Mouse (Mus musculus) neural tube, embryonic 14.5 days (tissue): ENCODE data around the gene Mta3. TPM values are rescaled to one million over a fixed set of nuclear protein-coding genes. Genes with fewer than 3 reads are reported as not detected.
A peak's percentile ranks its signal among the peaks of the same experiment; 100 is the strongest.

Source experiments
- ATAC-seq: fragments of 200-750 bp; cut with Nextera tagmentation; 2 replicates; pipeline ENCODE4 v1.8.0; 2017; ENCODE audit warnings: low read depth, mild to moderate bottlenecking, moderate TSS enrichment, moderate library complexity
- H3K27ac ChIP-seq: fragments of 300-500 bp; sonication (generic); 2 replicates; pipeline ENCODE4 v1.5.1; 2014; ENCODE audit warnings: low read depth, mild to moderate bottlenecking, control low read depth, low read length, moderate library complexity, mixed read lengths
- H3K27me3 ChIP-seq: fragments of 300-500 bp; sonication (generic); 2 replicates; pipeline ENCODE4 v1.6.1; 2014; ENCODE audit warnings: low read length; ENCODE audit not compliant: control insufficient read depth, insufficient read depth
- H3K36me3 ChIP-seq: fragments of 300-500 bp; sonication (generic); 2 replicates; pipeline ENCODE4 v1.6.1; 2014; ENCODE audit warnings: low read length, mixed read lengths; ENCODE audit not compliant: control insufficient read depth, insufficient read depth
- H3K4me1 ChIP-seq: fragments of 300-500 bp; sonication (generic); 2 replicates; pipeline ENCODE4 v1.6.1; 2014; ENCODE audit warnings: low read length; ENCODE audit not compliant: control insufficient read depth, insufficient read depth
- H3K4me2 ChIP-seq: fragments of 300-500 bp; sonication (generic); 2 replicates; pipeline ENCODE4 v1.6.1; 2014; ENCODE audit warnings: mild to moderate bottlenecking, low read depth, low read length, control low read depth
- H3K4me3 ChIP-seq: fragments of 300-500 bp; sonication (generic); 2 replicates; pipeline ENCODE4 v1.5.1; 2014; ENCODE audit warnings: low read depth, low read length, control low read depth, mixed read lengths
- H3K9ac ChIP-seq: fragments of 300-500 bp; sonication (generic); replicated peaks from 2 replicates; pipeline ENCODE4 v1.6.1; 2014; ENCODE audit warnings: low read depth, mild to moderate bottlenecking, control low read depth, low read length, mixed read lengths
- H3K9me3 ChIP-seq: fragments of 300-500 bp; sonication (generic); 2 replicates; pipeline ENCODE4 v1.6.1; 2016; ENCODE audit warnings: low read length; ENCODE audit not compliant: control insufficient read depth
- WGBS: fragments of 180-500 bp; shearing (Covaris S2); extraction: QIAGEN DNeasy Blood & Tissue Kit; methylation state at CpG from one replicate; pipeline ENCODE4 v1.1.7; 2014; 5-methylcytosine and 5-hydroxymethylcytosine counted together
- polyA plus RNA-seq: library from polyadenylated mRNA; unstranded; fragments of >200 nt; fragmentation: Nextera tagmentation; extraction: Ambion mirVana; gene quantifications from 2 replicates; pipeline ENCODE4 v1.2.1, GENCODE M21; 2014

Gene Mta3
- polyA plus RNA-seq, 1 experiment from 2014 or later = 35.0 TPM

GRCm38 (mm10) chr17:83780228-83780627 lies 74.3 kb downstream of the Mta3 start:
- no peaks in the 10 kb centered on the region for H3K4me1 ChIP-seq
- no peaks in the 10 kb centered on the region for H3K27me3 ChIP-seq
- H3K27ac ChIP-seq = no peak overlapping the region
- no peaks in the 10 kb centered on the region for H3K36me3 ChIP-seq
- H3K9ac ChIP-seq = no peak overlapping the region
- WGBS = 84% methylated on average over 5 of the region's 5 CpGs
- H3K9me3 ChIP-seq = no peaks in the 10 kb centered on the region
- no peak overlapping the region for H3K4me2 ChIP-seq
- ATAC-seq = no peak
- H3K4me3 ChIP-seq = no peak overlapping the region

GRCm38 (mm10) chr17:83782740-83783139 lies 76.8 kb downstream of the Mta3 start:
- H3K27me3 ChIP-seq = no peaks in the 10 kb centered on the region

GRCm38 (mm10) chr17:83786418-83786817 lies 80.5 kb downstream of the Mta3 start:
- no peak for ATAC-seq
- Histone ChIP-seq H3K4me3 (no peak overlapping the region), H3K4me2 (no peak overlapping the region), H3K9me3 (no peaks in the 10 kb centered on the region), H3K27me3 (no peaks in the 10 kb centered on the region), H3K9ac (no peak overlapping the region), H3K4me1 (no peaks in the 10 kb centered on the region), H3K36me3 (no peaks in the 10 kb centered on the region), H3K27ac (no peak overlapping the region)
- WGBS = 96% methylated on average over 6 of the region's 6 CpGs

More at GRCm38 (mm10) chr17:83782740-83783139, 76.8 kb downstream of the Mta3 start:
- Histone ChIP-seq H3K4me1 (no peaks in the 10 kb centered on the region), H3K4me3 (no peak overlapping the region), H3K9me3 (no peaks in the 10 kb centered on the region), H3K27ac (no peak overlapping the region), H3K4me2 (no peak overlapping the region), H3K9ac (no peak overlapping the region), H3K36me3 (no peaks in the 10 kb centered on the region)
- ATAC-seq = no peak
- 42% methylated on average over 5 of the region's 5 CpGs for WGBS

GRCm38 (mm10) chr17:83790158-83790557 lies 84.2 kb downstream of the Mta3 start:
- no peaks in the 10 kb centered on the region for H3K36me3 ChIP-seq
- no peak overlapping the region for H3K9ac ChIP-seq
- H3K27me3 ChIP-seq = no peaks in the 10 kb centered on the region
- no peak overlapping the region for H3K27ac ChIP-seq
- H3K4me2 ChIP-seq = no peak overlapping the region
- H3K4me1 ChIP-seq = peaks cover 4% of the 10 kb centered on the region; the same call in 1 of the 2 replicates
- 81% methylated on average over 5 of the region's 5 CpGs for WGBS
- ATAC-seq = no peak
- H3K4me3 ChIP-seq = no peak overlapping the region
- H3K9me3 ChIP-seq = no peaks in the 10 kb centered on the region

- H3K9me3 ChIP-seq = no peaks in the 10 kb centered on the region
- ATAC-seq = peak; percentile 45; the same call in 1 of the 2 replicates
- peak overlapping the region; percentile 32; the same call in 1 of the 2 replicates for H3K9ac ChIP-seq
- no peaks in the 10 kb centered on the region for H3K27me3 ChIP-seq
- H3K4me1 ChIP-seq = peaks cover 4% of the 10 kb centered on the region; the same call in 1 of the 2 replicates
- H3K36me3 ChIP-seq = no peaks in the 10 kb centered on the region
- peak overlapping the region; percentile 24 for H3K4me3 ChIP-seq
- peak overlapping the region; percentile 43 for H3K4me2 ChIP-seq
- 36% methylated on average over 23 of the region's 23 CpGs for WGBS
- H3K27ac ChIP-seq = no peak overlapping the region
These were observed 86.4 kb downstream of the Mta3 start for GRCm38 (mm10) chr17:83792388-83792787.

- H3K9me3 ChIP-seq = no peaks in the 10 kb centered on the region
- no peak for ATAC-seq
- 0 out of 2 replicates have a peak, but pooled peaks cover 2% of the 10 kb centered on the region for H3K36me3 ChIP-seq
- H3K27ac ChIP-seq = no peak overlapping the region
- H3K4me2 ChIP-seq = no peak overlapping the region
- no peak overlapping the region for H3K9ac ChIP-seq
- no peak overlapping the region for H3K4me3 ChIP-seq
- 97% methylated on average over 17 of the region's 17 CpGs for WGBS
- no peaks in the 10 kb centered on the region for H3K27me3 ChIP-seq
- H3K4me1 ChIP-seq = peaks cover 4% of the 10 kb centered on the region; the same call in 1 of the 2 replicates
These were observed 89.2 kb downstream of the Mta3 start for GRCm38 (mm10) chr17:83795121-83795520.

GRCm38 (mm10) chr17:83799506-83800050 lies 93.6 kb downstream of the Mta3 start:
- 91% methylated on average over 11 of the region's 11 CpGs for WGBS

GRCm38 (mm10) chr17:83803987-83804386 lies 98.0 kb downstream of the Mta3 start:
- Histone ChIP-seq H3K4me1 (no peaks in the 10 kb centered on the region), H3K4me3 (no peak overlapping the region), H3K9ac (no peak overlapping the region), H3K4me2 (no peak overlapping the region), H3K9me3 (no peaks in the 10 kb centered on the region), H3K36me3 (0 out of 2 replicates have a peak, but pooled peaks cover 12% of the 10 kb centered on the region), H3K27ac (no peak overlapping the region), H3K27me3 (no peaks in the 10 kb centered on the region)
- ATAC-seq = no peak
- 73% methylated on average over 9 of the region's 9 CpGs for WGBS

More at GRCm38 (mm10) chr17:83799506-83800050, 93.6 kb downstream of the Mta3 start:
- Histone ChIP-seq H3K27me3 (no peaks in the 10 kb centered on the region), H3K36me3 (0 out of 2 replicates have a peak, but pooled peaks cover 11% of the 10 kb centered on the region), H3K27ac (no peak overlapping the region), H3K4me2 (no peak overlapping the region), H3K9me3 (no peaks in the 10 kb centered on the region), H3K4me1 (no peaks in the 10 kb centered on the region), H3K9ac (no peak overlapping the region), H3K4me3 (no peak overlapping the region)
- no peak for ATAC-seq

- Histone ChIP-seq H3K27me3 (no peaks in the 10 kb centered on the region), H3K4me3 (no peak overlapping the region), H3K9ac (no peak overlapping the region), H3K9me3 (no peaks in the 10 kb centered on the region), H3K4me2 (no peak overlapping the region), H3K36me3 (0 out of 2 replicates have a peak, but pooled peaks cover 10% of the 10 kb centered on the region), H3K27ac (no peak overlapping the region), H3K4me1 (no peaks in the 10 kb centered on the region)
- 54% methylated on average over 9 of the region's 9 CpGs for WGBS
- peak; percentile 60; the same call in 1 of the 2 replicates for ATAC-seq
These were observed 99.1 kb downstream of the Mta3 start for GRCm38 (mm10) chr17:83805078-83805477.
